Mouse (Mus musculus): ENCODE data around the gene Plpp3.
"Not testable (repeated sequence)": the region's sequence is repeated elsewhere in the genome, so short reads cannot be mapped to it uniquely, and the experiment has no call there.

The Plpp3 gene

GRCm38 (mm10) chr4:105260893-105261769 lies 104.0 kb downstream of the Plpp3 start:
- no peak for DNase-seq (ENCODE audit: low spot score)

- no peak for DNase-seq (ENCODE audit: low spot score)
These were observed 105.2 kb downstream of the Plpp3 start for GRCm38 (mm10) chr4:105262358-105262757.

GRCm38 (mm10) chr4:105263600-105263999 lies 106.5 kb downstream of the Plpp3 start:
- no peak for DNase-seq (ENCODE audit: low spot score)

GRCm38 (mm10) chr4:105265041-105265440 lies 107.9 kb downstream of the Plpp3 start:
- no peak for DNase-seq (ENCODE audit: low spot score)

- DNase-seq (ENCODE audit: low spot score): peak; percentile 38
These were observed 108.5 kb downstream of the Plpp3 start for GRCm38 (mm10) chr4:105265678-105266077.

- DNase-seq (ENCODE audit: low spot score): no peak
These were observed 111.1 kb downstream of the Plpp3 start for GRCm38 (mm10) chr4:105268202-105268730.

GRCm38 (mm10) chr4:105269398-105269797 lies 112.3 kb downstream of the Plpp3 start:
- not testable (repeated sequence) for DNase-seq (ENCODE audit: low spot score)

- no peak for DNase-seq (ENCODE audit: low spot score)
These were observed 114.0 kb downstream of the Plpp3 start for GRCm38 (mm10) chr4:105271166-105271565.

GRCm38 (mm10) chr4:105273034-105273433 lies 115.9 kb downstream of the Plpp3 start:
- DNase-seq (ENCODE audit: low spot score): no peak

- DNase-seq (ENCODE audit: low spot score): no peak
These were observed 116.3 kb downstream of the Plpp3 start for GRCm38 (mm10) chr4:105273486-105273885.

- DNase-seq (ENCODE audit: low spot score): no peak
These were observed 118.5 kb downstream of the Plpp3 start for GRCm38 (mm10) chr4:105275616-105276015.

- DNase-seq (ENCODE audit: low spot score): no peak
These were observed 119.1 kb downstream of the Plpp3 start for GRCm38 (mm10) chr4:105276062-105276795.

- DNase-seq (ENCODE audit: low spot score): no peak
These were observed 121.0 kb downstream of the Plpp3 start for GRCm38 (mm10) chr4:105278161-105278560.

- no peak for DNase-seq (ENCODE audit: low spot score)
These were observed 121.6 kb downstream of the Plpp3 start for GRCm38 (mm10) chr4:105278571-105279410.

- DNase-seq (ENCODE audit: low spot score): no peak
These were observed 122.7 kb downstream of the Plpp3 start for GRCm38 (mm10) chr4:105279806-105280205.

- DNase-seq (ENCODE audit: low spot score): peak; percentile 41
These were observed 124.6 kb downstream of the Plpp3 start for GRCm38 (mm10) chr4:105281751-105282231.
